Mouse (Mus musculus): ENCODE measurements at regions not wholly inside any gene's neighbourhood (a gene's known extent, or its start where the extent isn't known, plus 50 kb on each side); places are given as distances from the start of the nearest gene placed in this dataset.

- DNase-seq (ENCODE audit: low spot score in 2 of 2): no peak
Measured at GRCm38 (mm10) chr15:39998063-39998462, 136.1 kb upstream of the 9330182O14Rik start.

- DNase-seq (ENCODE audit: low spot score in 2 of 2): no peak
Measured at GRCm38 (mm10) chr15:40000022-40000421, 134.1 kb upstream of the 9330182O14Rik start.

GRCm38 (mm10) chr15:40005096-40005495, 129.1 kb upstream of the 9330182O14Rik start:
- no peak for DNase-seq (ENCODE audit: low spot score in 2 of 2)

GRCm38 (mm10) chr15:40007844-40008243, 126.3 kb upstream of the 9330182O14Rik start:
- no peak for DNase-seq (ENCODE audit: low spot score in 2 of 2)

GRCm38 (mm10) chr15:40013833-40014232, 120.3 kb upstream of the 9330182O14Rik start:
- no peak for DNase-seq (ENCODE audit: low spot score in 2 of 2)

GRCm38 (mm10) chr15:40017019-40017418, 117.1 kb upstream of the 9330182O14Rik start:
- no peak for DNase-seq (ENCODE audit: low spot score in 2 of 2)

- no peak for DNase-seq (ENCODE audit: low spot score in 2 of 2)
Measured at GRCm38 (mm10) chr15:40017597-40017996, 116.6 kb upstream of the 9330182O14Rik start.

GRCm38 (mm10) chr15:40018047-40018791, 115.9 kb upstream of the 9330182O14Rik start:
- DNase-seq (ENCODE audit: low spot score in 2 of 2): no peak

GRCm38 (mm10) chr15:40018792-40019151, 115.4 kb upstream of the 9330182O14Rik start:
- DNase-seq (ENCODE audit: low spot score in 2 of 2): no peak

- DNase-seq (ENCODE audit: low spot score in 2 of 2): no peak
Measured at GRCm38 (mm10) chr15:40019226-40019625, 114.9 kb upstream of the 9330182O14Rik start.

- DNase-seq (ENCODE audit: low spot score in 2 of 2): no peak
Measured at GRCm38 (mm10) chr15:40020097-40020496, 114.1 kb upstream of the 9330182O14Rik start.

GRCm38 (mm10) chr15:40020646-40021045, 113.5 kb upstream of the 9330182O14Rik start:
- no peak for DNase-seq (ENCODE audit: low spot score in 2 of 2)

GRCm38 (mm10) chr15:40023195-40023594, 111.0 kb upstream of the 9330182O14Rik start:
- no peak for DNase-seq (ENCODE audit: low spot score in 2 of 2)

GRCm38 (mm10) chr15:40032088-40032487, 102.1 kb upstream of the 9330182O14Rik start:
- no peak for DNase-seq (ENCODE audit: low spot score in 2 of 2)

GRCm38 (mm10) chr15:40036181-40036580, 98.0 kb upstream of the 9330182O14Rik start:
- no peak for DNase-seq (ENCODE audit: low spot score in 2 of 2)

GRCm38 (mm10) chr15:40037266-40037665, 96.9 kb upstream of the 9330182O14Rik start:
- DNase-seq (ENCODE audit: low spot score in 2 of 2): peak; percentile 12 to 66

GRCm38 (mm10) chr15:40046219-40046618, 87.9 kb upstream of the 9330182O14Rik start:
- DNase-seq (ENCODE audit: low spot score in 2 of 2): no peak

GRCm38 (mm10) chr15:40047100-40047499, 87.1 kb upstream of the 9330182O14Rik start:
- no peak for DNase-seq (ENCODE audit: low spot score in 2 of 2)

- no peak for DNase-seq (ENCODE audit: low spot score in 2 of 2)
Measured at GRCm38 (mm10) chr15:40068051-40068450, 66.1 kb upstream of the 9330182O14Rik start.

GRCm38 (mm10) chr15:40075334-40075893, 58.8 kb upstream of the 9330182O14Rik start:
- no peak for DNase-seq (ENCODE audit: low spot score in 2 of 2)

- no peak for DNase-seq (ENCODE audit: low spot score in 2 of 2)
Measured at GRCm38 (mm10) chr15:40079872-40080271, 54.3 kb upstream of the 9330182O14Rik start.

All from left cerebral cortex, adult 8-10 months (tissue).